Comparison of ENCODE assay signal across 19 mouse cellular contexts in the genomic region with DNA sequence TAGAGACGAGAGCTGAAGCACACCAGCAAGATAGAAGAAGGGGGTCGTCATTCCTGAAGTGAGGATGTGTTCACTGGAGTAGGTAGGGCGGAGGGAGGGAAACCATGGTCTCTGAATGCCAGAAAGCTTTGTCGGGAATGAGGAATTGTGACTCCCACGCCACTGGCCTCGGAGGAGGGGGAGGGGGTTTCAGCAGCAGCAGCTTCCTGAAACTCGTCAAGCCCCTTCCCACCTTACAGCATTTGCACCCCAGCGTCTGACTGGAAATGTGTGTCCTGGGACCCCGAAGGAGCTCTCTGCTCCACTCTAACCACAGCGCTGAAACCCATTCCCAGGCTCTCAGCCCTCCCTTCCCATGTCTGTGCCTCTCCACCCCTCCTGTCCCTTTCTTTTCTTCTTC.
DNase-seq lines count a peak whose midpoint lies in the region; ATAC-seq lines count a peak whose summit lies in the region.
"Had no signal": no experiment of that assay in that cellular context is flagged by ENCODE, and none has a peak within 500 bp of the region (broad histone marks: within the 10 kb centered on the region; RNA-seq: fewer than 3 reads in every experiment).

No protein-coding gene starts in this region.

- 42% methylated on average over 10 of the region's 10 CpGs for WGBS in heart, embryonic 10.5 days
- 38% methylated on average over 10 of the region's 10 CpGs for WGBS in kidney, embryonic 16.5 days
- 37% methylated on average over 10 of the region's 10 CpGs for WGBS in midbrain, embryonic 12.5 days
- 37% methylated on average over 10 of the region's 10 CpGs for WGBS in midbrain, embryonic 14.5 days

- H3K9ac ChIP-seq in kidney, embryonic 16.5 days (replicated peaks; ENCODE audit: low read length), result 0 out of 2 replicates have a peak overlapping the region, but pooled peaks have one; percentile 8
- H3K9ac ChIP-seq in midbrain, embryonic 12.5 days (replicated peaks), result no peak overlapping the region
- H3K9ac ChIP-seq in midbrain, embryonic 14.5 days (replicated peaks; ENCODE audit: low read length), result no peak overlapping the region
- H3K9ac ChIP-seq: embryonic facial prominence, embryonic 13.5 days; forebrain, embryonic 15.5 days; heart, embryonic 12.5 days; hindbrain, embryonic 14.5 days had no signal

- H3K9me3 ChIP-seq in heart, embryonic 10.5 days, result no peaks in the 10 kb centered on the region
- no peaks in the 10 kb centered on the region for H3K9me3 ChIP-seq in kidney, embryonic 16.5 days (ENCODE audit: low read length)
- no peaks in the 10 kb centered on the region for H3K9me3 ChIP-seq in midbrain, embryonic 12.5 days
- no peaks in the 10 kb centered on the region for H3K9me3 ChIP-seq in midbrain, embryonic 14.5 days (ENCODE audit: control insufficient read depth, low read length)
- H3K9me3 ChIP-seq: embryonic facial prominence, embryonic 13.5 days; forebrain, embryonic 15.5 days; heart, embryonic 12.5 days had no signal

- H3K4me1 ChIP-seq in heart, embryonic 10.5 days, result peaks cover 30% of the 10 kb centered on the region
- H3K4me1 ChIP-seq in kidney, embryonic 16.5 days (ENCODE audit: insufficient read depth, low read length), result peaks cover 5% of the 10 kb centered on the region
- H3K4me1 ChIP-seq in midbrain, embryonic 12.5 days, result peaks cover 37% of the 10 kb centered on the region
- peaks cover 21% of the 10 kb centered on the region for H3K4me1 ChIP-seq in midbrain, embryonic 14.5 days (ENCODE audit: control insufficient read depth, insufficient read depth, low read length)

- H3K27ac ChIP-seq in heart, embryonic 10.5 days, result no peak overlapping the region
- H3K27ac ChIP-seq in kidney, embryonic 16.5 days (ENCODE audit: low read length), result no peak overlapping the region
- H3K27ac ChIP-seq in midbrain, embryonic 12.5 days (replicated peaks), result 0 out of 2 replicates have a peak overlapping the region, but pooled peaks have one; percentile 39
- H3K27ac ChIP-seq in midbrain, embryonic 14.5 days (replicated peaks; ENCODE audit: low read depth, low read length), result no peak overlapping the region
- H3K27ac ChIP-seq: embryonic facial prominence, embryonic 13.5 days; forebrain, embryonic 15.5 days; heart, adult 2 months; hindbrain, embryonic 14.5 days had no signal

- intact Hi-C loops in heart, postnatal 14 days (cut with DNase I), result loop anchor here (5.0 kb wide), 1 partner anchor 346 kb away; no protein-coding TSS in a partner anchor

- peaks cover 6% of the 10 kb centered on the region; the same call in 1 of the 2 replicates for H3K27me3 ChIP-seq in heart, embryonic 10.5 days (ENCODE audit: insufficient read depth, poor library complexity, severe bottlenecking)
- no peaks in the 10 kb centered on the region for H3K27me3 ChIP-seq in kidney, embryonic 16.5 days (ENCODE audit: insufficient read depth, low read length)
- peaks cover 22% of the 10 kb centered on the region for H3K27me3 ChIP-seq in midbrain, embryonic 12.5 days
- H3K27me3 ChIP-seq in midbrain, embryonic 14.5 days (ENCODE audit: control insufficient read depth, insufficient read depth, low read length), result no peaks in the 10 kb centered on the region
- H3K27me3 ChIP-seq: forebrain, embryonic 15.5 days; heart, embryonic 12.5 days had no signal

- H3K4me2 ChIP-seq in kidney, embryonic 16.5 days (replicated peaks; ENCODE audit: low read depth, low read length), result no peak overlapping the region
- peak overlapping the region; percentile 27; the same call in 1 of the 2 replicates for H3K4me2 ChIP-seq in midbrain, embryonic 12.5 days (replicated peaks)
- no peak overlapping the region for H3K4me2 ChIP-seq in midbrain, embryonic 14.5 days (ENCODE audit: low read length)
- H3K4me2 ChIP-seq: embryonic facial prominence, embryonic 13.5 days; forebrain, embryonic 15.5 days; heart, embryonic 12.5 days; hindbrain, embryonic 14.5 days had no signal

- H3K4me3 ChIP-seq in heart, embryonic 10.5 days, result no peak overlapping the region
- no peak overlapping the region for H3K4me3 ChIP-seq in kidney, embryonic 16.5 days (ENCODE audit: low read length)
- no peak overlapping the region for H3K4me3 ChIP-seq in midbrain, embryonic 12.5 days
- no peak overlapping the region for H3K4me3 ChIP-seq in midbrain, embryonic 14.5 days (replicated peaks; ENCODE audit: low read depth, low read length)
- H3K4me3 ChIP-seq: embryonic facial prominence, embryonic 13.5 days; forebrain, embryonic 15.5 days; heart, adult 2 months; heart, embryonic 12.5 days had no signal

- peak; percentile 68 for DNase-seq in heart, embryonic 10.5 days (ENCODE audit: low spot score)
- no peak for DNase-seq in heart, postnatal 14 days
- DNase-seq in kidney, adult 11 months, result no peak
- no peak for DNase-seq in midbrain, embryonic 14.5 days
- DNase-seq: adrenal gland, adult 2 months; adrenal gland, postnatal 25 days; cerebellum, adult 18-20 months; cerebellum, adult 9-11 months; cerebellum, postnatal 36 days; gastrocnemius, postnatal 10 days; heart, adult 2 months; heart, postnatal 4 days had no signal

- ATAC-seq in kidney, embryonic 16.5 days (ENCODE audit: low FRiP score, low TSS enrichment), result no peak
- ATAC-seq in midbrain, embryonic 12.5 days (ENCODE audit: low FRiP score, low read depth), result no peak
- no peak for ATAC-seq in midbrain, embryonic 14.5 days (ENCODE audit: low FRiP score, low TSS enrichment)
- ATAC-seq: forebrain, embryonic 15.5 days; inflammation-experienced regulatory T-cells, adult 6 months had no signal

- H3K36me3 ChIP-seq in heart, embryonic 10.5 days, result no peaks in the 10 kb centered on the region
- H3K36me3 ChIP-seq in kidney, embryonic 16.5 days (ENCODE audit: insufficient read depth, low read length), result no peaks in the 10 kb centered on the region
- H3K36me3 ChIP-seq in midbrain, embryonic 12.5 days, result no peaks in the 10 kb centered on the region
- H3K36me3 ChIP-seq in midbrain, embryonic 14.5 days (ENCODE audit: control insufficient read depth, insufficient read depth, low read length), result no peaks in the 10 kb centered on the region
- H3K36me3 ChIP-seq: embryonic facial prominence, embryonic 13.5 days; forebrain, embryonic 15.5 days; heart, embryonic 12.5 days had no signal
